7 mouse cellular contexts compared by ENCODE assay signal in genomic region chr15:25940397-25941377, GRCm38 (mm10). TPM values are rescaled to one million over a fixed set of nuclear protein-coding genes. Genes with fewer than 3 reads are reported as not detected.
DNase-seq lines count a peak whose midpoint lies in the region; ATAC-seq lines count a peak whose summit lies in the region.

No protein-coding gene starts in this region.

- peak overlapping the region; percentile 24 for H3K4me3 ChIP-seq in kidney, embryonic 15.5 days (replicated peaks)

- H3K27ac ChIP-seq in kidney, embryonic 15.5 days, result peak overlapping the region; percentile 10; the same call in 1 of the 2 replicates

- no peak overlapping the region for H3K9ac ChIP-seq in kidney, embryonic 15.5 days

- peak; percentile 43 for DNase-seq in adrenal gland, adult 8-10 months
- DNase-seq in gonadal fat pad, adult 2 months (ENCODE audit: low read depth), result peak; percentile 88
- DNase-seq in lung, postnatal 36 days, result peak; percentile 77
- DNase-seq in spleen, adult 18-20 months, result no peak
- DNase-seq in left cerebral cortex, adult 18-20 months (ENCODE audit: low spot score in 2 of 2), result no peak

- WGBS in kidney, embryonic 15.5 days, result 28% methylated on average over 24 of the region's 24 CpGs

- peak; percentile 32 for ATAC-seq in CD4-positive, CD25-positive, alpha-beta regulatory T cell, adult 4 months
- peak; percentile 57 for ATAC-seq in kidney, embryonic 15.5 days (replicated peaks; ENCODE audit: low FRiP score)

- H3K27me3 ChIP-seq in kidney, embryonic 15.5 days, result peaks cover 8% of the 10 kb centered on the region; the same call in 1 of the 2 replicates

- no peaks in the 10 kb centered on the region for H3K36me3 ChIP-seq in kidney, embryonic 15.5 days

- H3K4me1 ChIP-seq in kidney, embryonic 15.5 days, result peaks cover 9% of the 10 kb centered on the region

- no peaks in the 10 kb centered on the region for H3K9me3 ChIP-seq in kidney, embryonic 15.5 days (replicated peaks)

- H3K4me2 ChIP-seq in kidney, embryonic 15.5 days, result peak overlapping the region; percentile 52

RNA-seq across cellular contexts. Expression of gene Zfp622, which starts 43.5 kb away (rescaled TPM):
- polyA plus RNA-seq in CD4-positive, CD25-positive, alpha-beta regulatory T cell, adult 4 months (2017; shearing (Covaris generic)), result 10 to 100 TPM in 1 of 2 experiments, 1 to 10 TPM in 1; 6.3 to 18.1 TPM
- total RNA-seq in adrenal gland, adult 8-10 months (2022), result 10 to 100 TPM; 34.6 to 48.9 (median 45.5) TPM
- polyA plus RNA-seq in gonadal fat pad, adult 2 months (2012; rRNA removed), result 13.5 and 17.2 TPM in 2 replicates
- 28.6 and 32.8 TPM in 2 replicates for polyA plus RNA-seq in kidney, embryonic 15.5 days (2015; fragmentation: Nextera tagmentation; extraction: Ambion mirVana)
- 10 to 100 TPM; 48.5 to 56.6 TPM for total RNA-seq in left cerebral cortex, adult 18-20 months (2021)

Comparison
In these comparisons a context has a peak if more than half of its experiments do, and no peak if none do; other contexts are left out.
1. DNase-seq: peak in adrenal gland, adult 8-10 months (single experiment), gonadal fat pad, adult 2 months (single experiment) and lung, postnatal 36 days (single experiment); none in spleen, adult 18-20 months (0 of 2) and left cerebral cortex, adult 18-20 months (0 of 2).